Mouse (Mus musculus) limb, embryonic 11.5 days (tissue): ENCODE data around the gene Dse. TPM values are rescaled to one million over a fixed set of nuclear protein-coding genes. Genes with fewer than 3 reads are reported as not detected.

Experiments used
- ATAC-seq: fragments of 200-750 bp; cut with Nextera tagmentation; 2 replicates; pipeline ENCODE4 v1.8.0; 2017; ENCODE audit warnings: low read depth; ENCODE audit not compliant: insufficient number of reproducible peaks, low FRiP score, low TSS enrichment
- DNase-seq: peaks from one replicate; pipeline ENCODE4 v3.0.0-alpha.2; 2015; ENCODE audit warnings: low spot score
- H3K27ac ChIP-seq: fragments of 300-500 bp; sonication (generic); replicated peaks from 2 replicates; pipeline ENCODE4 v1.5.1; 2014; ENCODE audit warnings: low read depth, mild to moderate bottlenecking, low read length
- H3K27me3 ChIP-seq: fragments of 300-500 bp; sonication (generic); 2 replicates; pipeline ENCODE4 v1.6.1; 2014; ENCODE audit warnings: mild to moderate bottlenecking, low read length, mixed read lengths; ENCODE audit not compliant: control insufficient read depth, insufficient read depth
- H3K36me3 ChIP-seq: fragments of 300-500 bp; sonication (generic); 2 replicates; pipeline ENCODE4 v1.6.1; 2014; ENCODE audit warnings: mild to moderate bottlenecking, low read length, moderate library complexity, mixed read lengths; ENCODE audit not compliant: control insufficient read depth, insufficient read depth
- H3K4me1 ChIP-seq: fragments of 300-500 bp; sonication (generic); 2 replicates; pipeline ENCODE4 v1.6.1; 2014; ENCODE audit warnings: low read length, mixed read lengths; ENCODE audit not compliant: control insufficient read depth, insufficient read depth
- H3K4me2 ChIP-seq: fragments of 300-500 bp; sonication (generic); 2 replicates; pipeline ENCODE4 v1.6.1; 2014; ENCODE audit warnings: low read depth, mild to moderate bottlenecking, moderate library complexity; ENCODE audit not compliant: severe bottlenecking
- H3K4me3 ChIP-seq: fragments of 300-500 bp; sonication (generic); 2 replicates; pipeline ENCODE4 v1.5.1; 2014; ENCODE audit warnings: low read depth, low read length
- H3K9ac ChIP-seq: fragments of 300-500 bp; sonication (generic); 2 replicates; pipeline ENCODE4 v1.6.1; 2014; ENCODE audit warnings: mild to moderate bottlenecking, low read length
- H3K9me3 ChIP-seq: fragments of 300-500 bp; sonication (generic); 2 replicates; pipeline ENCODE4 v1.6.1; 2016; ENCODE audit warnings: low read length; ENCODE audit not compliant: control insufficient read depth
- WGBS: fragments of 180-500 bp; shearing (Covaris S2); extraction: QIAGEN DNeasy Blood & Tissue Kit; methylation state at CpG from one replicate; pipeline ENCODE4 v1.1.7; 2014; 5-methylcytosine and 5-hydroxymethylcytosine counted together
- polyA plus RNA-seq: library from polyadenylated mRNA; unstranded; fragments of >200 nt; fragmentation: Nextera tagmentation; extraction: Ambion mirVana; gene quantifications from 2 replicates; pipeline ENCODE4 v1.2.1, GENCODE M21; 2014

Gene Dse
- polyA plus RNA-seq, 1 experiment from 2014 or later, result 37.4 TPM

DNA sequence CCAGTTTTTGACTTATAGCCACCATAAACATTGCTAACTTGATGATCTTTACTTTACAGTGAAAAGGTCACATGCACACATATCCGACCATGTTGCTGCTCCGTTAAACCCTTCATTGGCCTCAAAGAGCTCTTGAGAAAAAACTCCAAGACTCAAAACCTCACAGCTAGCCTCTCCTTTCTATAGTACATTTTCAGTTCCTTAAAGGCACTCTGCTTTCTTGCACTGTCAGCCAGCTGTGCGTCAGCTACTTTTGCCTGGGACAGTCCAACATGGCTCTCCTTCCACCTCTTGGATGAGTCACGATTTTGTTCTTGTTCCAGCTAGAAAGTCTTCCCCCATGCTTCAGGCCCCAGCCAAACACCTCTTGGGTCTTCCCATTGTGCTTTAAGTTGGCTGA lies 35.9 kb downstream of the Dse start:
- H3K36me3 ChIP-seq, result no peaks in the 10 kb centered on the region
- H3K27me3 ChIP-seq, result no peaks in the 10 kb centered on the region
- H3K4me3 ChIP-seq, result no peak overlapping the region
- peaks cover 7% of the 10 kb centered on the region; the same call in 1 of the 2 replicates for H3K4me1 ChIP-seq
- ATAC-seq, result no peak
- DNase-seq, result no peak
- WGBS, result 94% methylated on average over 4 of the region's 4 CpGs
- no peak overlapping the region for H3K27ac ChIP-seq
- H3K9me3 ChIP-seq, result no peaks in the 10 kb centered on the region
- no peak overlapping the region for H3K4me2 ChIP-seq
- H3K9ac ChIP-seq, result no peak overlapping the region

DNA sequence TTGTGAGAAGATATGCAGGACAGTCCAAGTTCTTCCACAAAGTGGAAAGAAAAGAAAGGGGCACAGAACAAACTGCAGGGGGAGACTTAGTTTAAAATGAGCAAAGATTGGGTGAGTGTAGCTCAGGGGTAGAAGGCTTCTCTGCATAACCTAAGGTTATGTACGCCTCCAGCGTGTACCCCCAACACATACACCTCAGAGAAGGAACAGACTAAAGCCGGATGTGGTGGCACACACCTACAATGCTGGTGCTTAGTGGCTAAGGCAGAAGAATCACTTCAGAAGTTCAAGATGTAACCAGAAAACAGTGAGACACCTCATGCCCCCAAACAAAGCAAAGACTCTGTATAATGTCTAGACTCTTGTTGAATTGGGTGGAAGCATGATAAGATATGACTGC lies 36.3 kb downstream of the Dse start:
- no peak overlapping the region for H3K27ac ChIP-seq
- ATAC-seq (no peak), DNase-seq (no peak)
- no peaks in the 10 kb centered on the region for H3K36me3 ChIP-seq
- H3K4me3 ChIP-seq, result no peak overlapping the region
- no peak overlapping the region for H3K9ac ChIP-seq
- H3K9me3 ChIP-seq, result no peaks in the 10 kb centered on the region
- peaks cover 6% of the 10 kb centered on the region; the same call in 1 of the 2 replicates for H3K4me1 ChIP-seq
- H3K27me3 ChIP-seq, result no peaks in the 10 kb centered on the region
- WGBS, result 90% methylated on average over 3 of the region's 3 CpGs
- H3K4me2 ChIP-seq, result no peak overlapping the region

DNA sequence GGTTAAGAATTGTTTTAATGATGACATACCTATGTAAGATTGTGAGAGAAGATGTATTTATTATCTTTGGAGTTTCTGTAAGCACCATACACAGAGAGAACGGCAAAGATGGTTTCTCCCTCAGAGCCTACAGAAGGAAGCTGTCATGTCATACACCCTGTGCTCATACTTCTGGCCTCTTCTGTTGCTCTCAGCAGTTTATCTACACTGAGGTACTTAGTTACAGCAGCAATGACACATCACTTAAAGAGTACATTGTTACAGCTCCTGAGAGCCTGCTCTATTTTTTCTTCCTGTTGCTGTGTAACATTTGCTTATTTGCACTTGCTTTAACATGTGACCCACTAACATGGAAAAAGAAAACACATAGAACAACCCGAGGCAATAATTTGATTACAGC lies 40.5 kb downstream of the Dse start:
- Histone ChIP-seq H3K27me3 (no peaks in the 10 kb centered on the region), H3K4me2 (no peak overlapping the region), H3K4me1 (no peaks in the 10 kb centered on the region), H3K9me3 (no peaks in the 10 kb centered on the region), H3K4me3 (no peak overlapping the region), H3K36me3 (no peaks in the 10 kb centered on the region), H3K9ac (no peak overlapping the region), H3K27ac (no peak overlapping the region)
- WGBS, result 86% methylated on average over 2 of the region's 2 CpGs
- DNase-seq (no peak), ATAC-seq (no peak)

DNA sequence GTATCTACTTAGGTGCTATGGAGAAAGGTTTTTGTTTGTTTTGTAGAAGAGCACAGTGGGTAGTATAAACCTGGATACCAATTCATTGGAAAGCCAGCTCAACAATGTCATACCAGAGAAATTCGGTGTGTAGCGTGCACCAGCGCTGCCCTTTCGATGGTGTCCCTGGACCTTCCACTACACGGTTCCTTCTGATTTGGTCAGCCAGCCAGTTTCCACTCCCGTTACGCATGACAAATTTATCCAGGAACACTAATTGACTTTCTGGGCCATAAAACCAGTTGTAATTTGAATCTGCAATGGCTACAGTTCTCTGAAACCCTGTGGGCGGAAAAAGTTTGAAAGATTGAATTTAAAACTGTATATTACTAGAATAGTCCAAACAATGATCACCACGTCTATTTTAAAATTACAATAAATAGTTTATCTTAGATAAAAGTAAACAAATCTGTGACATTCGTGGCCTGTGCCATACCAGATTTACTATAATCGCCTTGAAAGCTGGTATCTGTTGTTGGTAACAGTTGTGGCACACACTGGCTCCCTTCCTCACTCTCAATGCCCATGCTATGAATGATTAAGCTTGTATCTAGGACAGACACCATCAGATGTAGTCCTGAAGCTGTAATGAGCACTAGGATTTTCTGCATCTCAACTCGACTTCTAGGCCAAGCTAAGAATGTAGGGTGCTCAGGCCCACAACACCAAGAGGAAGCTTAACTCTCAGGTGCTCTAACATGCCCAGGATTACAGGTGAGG lies 51.5 kb downstream of the Dse start:
- no peaks in the 10 kb centered on the region for H3K4me1 ChIP-seq
- no peak for DNase-seq
- H3K36me3 ChIP-seq, result no peaks in the 10 kb centered on the region
- H3K9me3 ChIP-seq, result no peaks in the 10 kb centered on the region
- no peak for ATAC-seq
- no peak overlapping the region for H3K4me2 ChIP-seq
- H3K9ac ChIP-seq, result no peak overlapping the region
- no peaks in the 10 kb centered on the region for H3K27me3 ChIP-seq
- no peak overlapping the region for H3K4me3 ChIP-seq
- H3K27ac ChIP-seq, result no peak overlapping the region
- WGBS, result 77% methylated on average over 12 of the region's 12 CpGs

DNA sequence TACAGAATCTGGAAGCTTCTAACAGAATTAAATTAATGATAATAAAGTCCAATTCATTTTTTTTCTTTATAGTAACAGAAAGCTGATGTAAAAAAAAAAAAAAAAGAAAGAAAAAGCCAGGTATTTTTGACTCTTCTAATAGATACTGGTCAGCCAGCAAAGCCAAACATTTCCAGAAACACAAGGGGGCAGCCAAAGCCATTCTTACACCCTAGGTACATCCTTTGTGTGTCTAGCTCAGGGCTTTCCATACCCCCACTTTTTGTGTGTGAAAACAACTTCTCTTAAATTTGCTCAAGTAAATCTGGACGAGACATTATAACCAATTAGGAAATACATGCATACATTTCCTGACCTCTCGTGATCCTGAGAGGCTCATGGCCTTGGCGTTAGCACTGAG lies 55.7 kb downstream of the Dse start:
- Histone ChIP-seq H3K4me2 (no peak overlapping the region), H3K4me1 (no peaks in the 10 kb centered on the region), H3K9me3 (no peaks in the 10 kb centered on the region), H3K36me3 (no peaks in the 10 kb centered on the region), H3K9ac (no peak overlapping the region), H3K27ac (no peak overlapping the region), H3K27me3 (no peaks in the 10 kb centered on the region), H3K4me3 (no peak overlapping the region)
- WGBS, result 86% methylated on average over 3 of the region's 3 CpGs
- DNase-seq, result no peak
- ATAC-seq, result no peak

DNA sequence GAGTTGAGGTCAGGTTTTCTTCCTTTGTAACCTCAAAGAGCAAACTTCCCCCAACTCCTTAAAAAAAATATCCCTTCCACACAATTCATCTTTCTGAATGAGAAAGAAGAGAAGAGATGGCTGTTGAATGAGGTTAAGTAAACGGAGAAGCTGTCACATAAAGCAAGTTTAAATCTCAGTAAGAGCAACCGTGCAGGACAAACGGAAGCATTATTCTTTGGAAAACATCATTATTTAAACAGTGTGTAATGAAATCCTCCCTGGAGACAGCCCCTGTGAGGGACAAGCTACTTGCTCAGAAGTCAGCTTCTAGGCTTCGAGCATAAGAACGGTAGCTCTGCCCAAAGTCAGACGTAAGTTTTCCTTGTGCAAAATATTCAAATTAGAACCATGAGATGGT lies 57.1 kb downstream of the Dse start:
- no peaks in the 10 kb centered on the region for H3K9me3 ChIP-seq
- H3K27me3 ChIP-seq, result no peaks in the 10 kb centered on the region
- no peak for DNase-seq
- H3K4me3 ChIP-seq, result no peak overlapping the region
- no peaks in the 10 kb centered on the region for H3K4me1 ChIP-seq
- 74% methylated on average over 6 of the region's 6 CpGs for WGBS
- H3K4me2 ChIP-seq, result no peak overlapping the region
- no peak overlapping the region for H3K9ac ChIP-seq
- no peaks in the 10 kb centered on the region for H3K36me3 ChIP-seq
- H3K27ac ChIP-seq, result no peak overlapping the region
- ATAC-seq, result no peak

DNA sequence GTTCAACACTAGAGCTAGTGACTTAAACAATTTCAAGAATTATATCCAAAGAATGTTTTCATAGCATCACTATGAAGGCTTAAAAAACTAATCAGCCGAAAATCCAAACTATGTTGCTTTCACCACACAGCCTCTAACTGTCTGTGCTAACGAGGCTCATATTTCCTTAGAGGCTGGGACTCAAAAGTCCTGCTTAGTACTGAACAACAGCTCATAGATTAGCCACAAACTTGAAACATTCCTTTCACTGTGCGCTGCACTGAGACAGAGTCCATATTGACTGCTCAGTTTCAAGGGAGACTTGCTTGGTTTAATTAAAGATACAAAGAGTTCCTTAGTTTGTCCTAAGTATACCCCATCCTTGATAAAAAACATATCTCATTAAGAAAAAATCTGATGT lies 57.7 kb downstream of the Dse start:
- Histone ChIP-seq H3K4me2 (no peak overlapping the region), H3K27me3 (no peaks in the 10 kb centered on the region), H3K27ac (no peak overlapping the region), H3K9me3 (no peaks in the 10 kb centered on the region), H3K4me3 (no peak overlapping the region), H3K4me1 (no peaks in the 10 kb centered on the region), H3K9ac (no peak overlapping the region), H3K36me3 (no peaks in the 10 kb centered on the region)
- ATAC-seq (peak; percentile 57; the same call in 1 of the 2 replicates), DNase-seq (no peak)
- WGBS, result 55% methylated on average over 3 of the region's 3 CpGs

DNA sequence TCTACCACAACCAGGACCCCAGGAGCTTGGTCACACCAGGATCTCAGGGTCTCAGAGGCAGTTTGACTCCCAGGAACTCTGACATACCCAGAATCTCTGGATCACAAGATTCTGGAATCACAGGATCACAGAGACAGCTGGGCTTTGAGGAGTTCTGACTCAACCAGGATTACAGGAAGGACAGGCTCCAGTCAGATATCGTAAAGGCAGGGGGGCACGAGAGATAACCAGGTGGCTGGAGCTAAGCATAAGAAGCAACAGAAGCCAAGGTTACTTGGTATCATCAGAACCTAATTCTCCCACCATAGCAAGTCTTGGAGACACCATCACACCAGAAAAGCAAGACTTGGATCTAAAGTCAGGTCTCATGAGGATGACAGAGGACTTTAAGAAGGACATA lies 65.8 kb downstream of the Dse start:
- no peaks in the 10 kb centered on the region for H3K27me3 ChIP-seq
- no peaks in the 10 kb centered on the region for H3K4me1 ChIP-seq
- no peak overlapping the region for H3K27ac ChIP-seq
- H3K4me3 ChIP-seq, result no peak overlapping the region
- 94% methylated on average over 2 of the region's 2 CpGs for WGBS
- H3K4me2 ChIP-seq, result no peak overlapping the region
- H3K9ac ChIP-seq, result no peak overlapping the region
- DNase-seq (no peak), ATAC-seq (no peak)
- H3K36me3 ChIP-seq, result no peaks in the 10 kb centered on the region
- H3K9me3 ChIP-seq, result no peaks in the 10 kb centered on the region

DNA sequence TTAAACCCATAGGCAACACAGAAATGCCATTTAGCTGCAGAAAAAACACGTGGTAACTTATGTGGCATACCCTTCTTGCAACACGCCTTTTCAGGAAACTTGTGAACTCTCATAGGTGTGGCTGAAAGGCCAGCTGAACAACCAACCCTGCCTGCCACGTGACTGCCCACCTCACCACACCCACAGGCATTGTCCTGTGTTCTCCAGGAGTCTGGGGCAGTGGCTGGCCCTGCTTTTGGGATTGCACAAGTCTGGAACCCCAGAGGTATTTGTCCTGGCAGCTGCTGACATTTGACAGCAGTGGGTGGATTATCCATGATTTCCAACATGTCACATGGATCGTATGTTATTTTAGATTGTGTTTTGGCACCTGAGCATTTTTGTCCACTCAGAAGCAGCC lies 67.7 kb downstream of the Dse start:
- Histone ChIP-seq H3K4me3 (no peak overlapping the region), H3K9ac (no peak overlapping the region), H3K27ac (no peak overlapping the region), H3K4me1 (no peaks in the 10 kb centered on the region), H3K27me3 (no peaks in the 10 kb centered on the region), H3K9me3 (no peaks in the 10 kb centered on the region), H3K4me2 (no peak overlapping the region), H3K36me3 (no peaks in the 10 kb centered on the region)
- ATAC-seq (no peak), DNase-seq (no peak)
- WGBS, result 72% methylated on average over 4 of the region's 4 CpGs
